Mouse (Mus musculus): ENCODE measurements around the gene BC034090. TPM values are rescaled to one million over a fixed set of nuclear protein-coding genes. Genes with fewer than 3 reads are reported as not detected.

The BC034090 gene
- polyA plus RNA-seq, 1 experiment from 2014 or later = 4.0 TPM

DNA sequence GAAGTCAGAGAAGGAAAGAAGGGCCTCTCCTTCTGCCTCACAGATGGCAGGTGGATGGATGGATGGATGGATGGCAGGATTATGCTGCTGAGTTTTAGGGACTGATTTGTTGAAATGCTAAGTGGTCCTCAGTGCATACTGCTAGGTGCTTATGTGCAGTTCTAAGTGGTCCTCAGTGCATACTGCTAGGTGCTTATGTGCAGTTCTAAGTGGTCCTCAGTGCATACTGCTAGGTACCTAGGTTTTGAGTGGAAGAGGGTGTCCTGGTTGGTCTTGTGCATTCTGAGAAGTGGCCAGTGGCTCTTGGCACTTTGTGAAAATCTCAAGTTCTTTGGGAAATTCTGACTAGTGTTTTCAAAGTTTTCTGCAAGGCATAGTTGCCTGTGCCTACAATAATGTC lies 74.3 kb downstream of the BC034090 start:
- no peaks in the 10 kb centered on the region for H3K4me1 ChIP-seq (replicated peaks; ENCODE audit: control insufficient read depth, insufficient read depth, low read length)
- no peak overlapping the region for H3K4me2 ChIP-seq (replicated peaks)
- H3K9me3 ChIP-seq (ENCODE audit: control insufficient read depth, low read length) = no peaks in the 10 kb centered on the region
- DNase-seq (ENCODE audit: low spot score) (no peak), ATAC-seq (ENCODE audit: low FRiP score) (no peak)
- no peak overlapping the region for H3K27ac ChIP-seq
- no peak overlapping the region for H3K9ac ChIP-seq
- H3K36me3 ChIP-seq (replicated peaks; ENCODE audit: control insufficient read depth, insufficient read depth) = peaks cover under 1% of the 10 kb centered on the region; the same call in 1 of the 2 replicates
- no peaks in the 10 kb centered on the region for H3K27me3 ChIP-seq (ENCODE audit: control insufficient read depth, insufficient read depth, low read length)
- no peak overlapping the region for H3K4me3 ChIP-seq (replicated peaks; ENCODE audit: low read length)

DNA sequence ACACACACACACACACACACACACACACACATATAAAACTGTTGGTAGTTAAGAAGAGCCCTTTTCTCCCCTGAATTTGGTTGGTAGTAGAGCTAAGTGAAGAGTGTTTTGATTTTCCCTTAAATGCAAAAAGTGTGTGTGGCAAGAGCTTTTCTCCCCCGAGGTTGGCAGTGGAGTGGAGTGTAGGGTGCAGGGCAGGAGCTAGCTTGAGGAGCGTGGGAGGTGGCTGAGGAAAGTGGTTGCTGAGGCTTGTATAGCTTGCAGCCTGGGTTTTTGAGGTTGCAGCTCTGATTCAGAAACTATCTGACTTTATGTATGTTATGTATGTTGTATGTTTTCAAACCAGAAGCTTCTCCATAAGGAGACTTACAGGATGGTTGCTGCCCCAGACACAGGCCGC lies 76.8 kb downstream of the BC034090 start:
- no peaks in the 10 kb centered on the region for H3K4me1 ChIP-seq (replicated peaks; ENCODE audit: control insufficient read depth, insufficient read depth, low read length)
- 94% methylated on average over 3 of the region's 3 CpGs for WGBS
- H3K4me3 ChIP-seq (replicated peaks; ENCODE audit: low read length) = no peak overlapping the region
- no peak for DNase-seq (ENCODE audit: low spot score)
- no peak overlapping the region for H3K4me2 ChIP-seq (replicated peaks)
- no peak for ATAC-seq (ENCODE audit: low FRiP score)
- no peak overlapping the region for H3K27ac ChIP-seq
- no peak overlapping the region for H3K9ac ChIP-seq
- no peaks in the 10 kb centered on the region for H3K9me3 ChIP-seq (ENCODE audit: control insufficient read depth, low read length)
- H3K27me3 ChIP-seq (ENCODE audit: control insufficient read depth, insufficient read depth, low read length) = no peaks in the 10 kb centered on the region
- no peaks in the 10 kb centered on the region for H3K36me3 ChIP-seq (replicated peaks; ENCODE audit: control insufficient read depth, insufficient read depth)

Other genes starting within 250 kb of the BC034090 start
- gene Ier5, start 144.8 kb downstream of the BC034090 start, polyA plus RNA-seq (2014; fragmentation: Nextera tagmentation; extraction: Ambion mirVana) = 10.5 and 13.0 TPM in 2 replicates
- 2.0 and 2.4 TPM in 2 replicates for gene Mr1, start 97.6 kb downstream of the BC034090 start, polyA plus RNA-seq (2014; fragmentation: Nextera tagmentation; extraction: Ambion mirVana)
- gene Stx6, start 85.7 kb downstream of the BC034090 start, polyA plus RNA-seq (2014; fragmentation: Nextera tagmentation; extraction: Ambion mirVana) = 113 and 117 TPM in 2 replicates
- gene Xpr1, start 173.0 kb upstream of the BC034090 start, polyA plus RNA-seq (2014; fragmentation: Nextera tagmentation; extraction: Ambion mirVana) = 38.7 and 40.7 TPM in 2 replicates

All from hindbrain, embryonic 14.5 days (tissue).